Mouse (Mus musculus): ENCODE measurements around the gene Bex1.

GRCm38 (mm10) chrX:136171189-136172117 lies 43.9 kb downstream of the Bex1 start:
- TF ChIP-seq CEBPB (IDR thresholded peaks at IDR 0.05; ENCODE audit: low read depth) (no peak), USF1 (IDR thresholded peaks at IDR 0.05; ENCODE audit: low read depth) (no peak), CTCF (IDR thresholded peaks at IDR 0.05; ENCODE audit: control insufficient read depth, insufficient read depth, insufficient read length) (no peak), MAX (IDR thresholded peaks at IDR 0.05) (no peak), FOSL1 (IDR thresholded peaks at IDR 0.05; ENCODE audit: insufficient read depth, low read length, poor library complexity, severe bottlenecking) (no peak)

All from C2C12 (cell line).